Mouse (Mus musculus): ENCODE results near the gene Plin5. TPM values are rescaled to one million over a fixed set of nuclear protein-coding genes. Genes with fewer than 3 reads are reported as not detected.

The Plin5 gene
- polyA plus RNA-seq, 1 experiment from 2014 or later, result 1.6 TPM

DNA sequence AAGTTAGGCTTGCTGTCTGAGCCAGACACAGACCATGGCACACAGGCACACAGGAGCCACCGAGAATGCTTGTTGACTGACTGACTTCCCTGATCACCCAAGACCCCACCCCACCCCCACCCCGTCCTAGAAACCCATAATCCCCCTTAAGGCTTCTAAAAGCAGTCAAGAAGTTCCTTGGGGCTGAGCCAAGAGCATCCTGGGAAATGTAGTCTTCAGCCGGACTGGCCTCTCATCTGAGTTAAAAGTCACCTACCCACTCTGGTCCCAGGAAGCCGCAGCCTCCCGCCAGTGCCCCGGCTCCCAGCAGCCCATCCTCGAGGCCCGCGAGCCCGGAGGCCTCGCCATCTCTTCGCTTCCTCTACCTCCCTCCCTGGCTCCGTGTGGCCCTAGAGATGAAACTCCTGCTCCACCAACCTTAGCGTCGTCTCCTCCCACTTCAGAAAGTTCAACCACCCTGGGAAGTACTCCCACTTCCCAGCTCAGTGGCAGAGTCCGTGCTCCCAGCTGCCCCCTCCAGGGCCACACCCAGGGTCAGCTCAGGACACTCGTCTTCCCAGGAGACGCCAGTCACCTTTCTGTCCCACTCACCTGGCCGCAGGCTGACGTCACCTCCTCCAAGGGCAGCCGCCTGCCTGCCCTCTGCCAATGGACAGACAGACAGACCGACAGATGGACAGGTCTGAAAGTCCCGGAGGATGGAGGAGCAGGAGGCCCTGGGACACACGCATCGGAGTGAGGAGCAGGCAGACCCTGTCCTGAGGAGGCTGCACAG is 20.6 kb upstream of the Plin5 start:
- H3K9ac ChIP-seq (ENCODE audit: low read length), result no peak overlapping the region
- no peak overlapping the region for H3K27ac ChIP-seq (ENCODE audit: low read length)
- no peaks in the 10 kb centered on the region for H3K9me3 ChIP-seq (replicated peaks; ENCODE audit: control insufficient read depth, low read length)
- H3K27me3 ChIP-seq (ENCODE audit: control insufficient read depth, insufficient read depth, low read length), result peaks cover 50% of the 10 kb centered on the region
- no peak overlapping the region for H3K4me3 ChIP-seq (ENCODE audit: low read length)
- no peak overlapping the region for H3K4me2 ChIP-seq (ENCODE audit: low read depth, low read length)
- H3K4me1 ChIP-seq (ENCODE audit: control insufficient read depth, insufficient read depth, low read length), result peaks cover 14% of the 10 kb centered on the region
- no peak for ATAC-seq (replicated peaks; ENCODE audit: extremely low read depth, insufficient read depth, low FRiP score)
- 21% methylated on average over 25 of the region's 25 CpGs for WGBS
- H3K36me3 ChIP-seq (ENCODE audit: control insufficient read depth, insufficient read depth), result no peaks in the 10 kb centered on the region

GRCm38 (mm10) chr17:56136558-56136957 is 19.2 kb upstream of the Plin5 start:
- H3K9ac ChIP-seq (ENCODE audit: low read length), result no peak overlapping the region
- H3K36me3 ChIP-seq (ENCODE audit: control insufficient read depth, insufficient read depth), result no peaks in the 10 kb centered on the region
- H3K4me1 ChIP-seq (ENCODE audit: control insufficient read depth, insufficient read depth, low read length), result peaks cover 14% of the 10 kb centered on the region
- no peak overlapping the region for H3K4me2 ChIP-seq (ENCODE audit: low read depth, low read length)
- H3K4me3 ChIP-seq (ENCODE audit: low read length), result no peak overlapping the region
- no peaks in the 10 kb centered on the region for H3K9me3 ChIP-seq (replicated peaks; ENCODE audit: control insufficient read depth, low read length)
- no peak overlapping the region for H3K27ac ChIP-seq (ENCODE audit: low read length)
- ATAC-seq (replicated peaks; ENCODE audit: extremely low read depth, insufficient read depth, low FRiP score), result no peak
- peaks cover 37% of the 10 kb centered on the region for H3K27me3 ChIP-seq (ENCODE audit: control insufficient read depth, insufficient read depth, low read length)
- 70% methylated on average over 7 of the region's 7 CpGs for WGBS

DNA sequence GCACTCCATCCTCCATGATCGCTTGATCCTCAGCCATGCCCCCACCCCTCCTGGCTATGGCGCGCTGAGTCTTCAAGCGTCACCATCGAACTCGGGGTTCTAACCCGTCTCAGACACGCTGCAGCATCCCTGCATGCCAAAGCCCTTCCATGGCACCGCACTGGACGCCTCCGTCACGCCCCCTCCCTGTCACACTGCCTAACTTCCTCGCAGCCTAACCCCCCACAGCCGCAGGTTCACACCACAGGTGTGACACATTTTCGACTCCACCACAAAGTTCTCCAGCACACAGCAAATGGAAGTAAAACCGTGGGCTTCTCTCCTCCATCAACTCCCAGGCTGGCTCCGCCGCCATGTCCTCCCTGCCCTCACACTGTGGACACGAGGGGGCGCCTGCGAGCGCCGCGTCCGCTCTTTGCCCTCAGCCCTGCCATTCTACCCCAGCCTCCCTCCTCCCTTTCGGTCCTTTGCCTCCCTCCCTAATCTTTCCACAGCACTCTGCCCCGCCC is 17.1 kb upstream of the Plin5 start:
- Histone ChIP-seq H3K27me3 (ENCODE audit: control insufficient read depth, insufficient read depth, low read length) (peaks cover 18% of the 10 kb centered on the region), H3K4me1 (ENCODE audit: control insufficient read depth, insufficient read depth, low read length) (peaks cover 13% of the 10 kb centered on the region), H3K4me3 (ENCODE audit: low read length) (peak overlapping the region; percentile 46), H3K4me2 (ENCODE audit: low read depth, low read length) (peak overlapping the region; percentile 70), H3K36me3 (ENCODE audit: control insufficient read depth, insufficient read depth) (peaks cover 2% of the 10 kb centered on the region; the same call in 1 of the 2 replicates), H3K9ac (ENCODE audit: low read length) (peak overlapping the region; percentile 54; the same call in 1 of the 2 replicates), H3K9me3 (replicated peaks; ENCODE audit: control insufficient read depth, low read length) (peaks cover 7% of the 10 kb centered on the region; the same call in 1 of the 2 replicates), H3K27ac (ENCODE audit: low read length) (peak overlapping the region; percentile 71)
- ATAC-seq (replicated peaks; ENCODE audit: extremely low read depth, insufficient read depth, low FRiP score), result peak; percentile 26; the same call in 1 of the 2 replicates
- WGBS, result 3% methylated on average over 27 of the region's 27 CpGs

GRCm38 (mm10) chr17:56133457-56134363 is 16.3 kb upstream of the Plin5 start:
- peak overlapping the region; percentile 86 for H3K27ac ChIP-seq (ENCODE audit: low read length)
- peaks cover 10% of the 10 kb centered on the region for H3K27me3 ChIP-seq (ENCODE audit: control insufficient read depth, insufficient read depth, low read length)
- peak; percentile 74 for ATAC-seq (replicated peaks; ENCODE audit: extremely low read depth, insufficient read depth, low FRiP score)
- peaks cover 11% of the 10 kb centered on the region for H3K4me1 ChIP-seq (ENCODE audit: control insufficient read depth, insufficient read depth, low read length)
- H3K9me3 ChIP-seq (replicated peaks; ENCODE audit: control insufficient read depth, low read length), result peaks cover 7% of the 10 kb centered on the region; the same call in 1 of the 2 replicates
- H3K4me3 ChIP-seq (ENCODE audit: low read length), result peak overlapping the region; percentile 46
- 16% methylated on average over 21 of the region's 21 CpGs for WGBS
- H3K4me2 ChIP-seq (ENCODE audit: low read depth, low read length), result peak overlapping the region; percentile 70
- H3K36me3 ChIP-seq (ENCODE audit: control insufficient read depth, insufficient read depth), result peaks cover 2% of the 10 kb centered on the region; the same call in 1 of the 2 replicates
- peak overlapping the region; percentile 54 for H3K9ac ChIP-seq (ENCODE audit: low read length)

- Histone ChIP-seq H3K9me3 (replicated peaks; ENCODE audit: control insufficient read depth, low read length) (peaks cover 7% of the 10 kb centered on the region; the same call in 1 of the 2 replicates), H3K36me3 (ENCODE audit: control insufficient read depth, insufficient read depth) (peaks cover 2% of the 10 kb centered on the region; the same call in 1 of the 2 replicates), H3K4me1 (ENCODE audit: control insufficient read depth, insufficient read depth, low read length) (peaks cover 11% of the 10 kb centered on the region), H3K9ac (ENCODE audit: low read length) (peak overlapping the region; percentile 35; the same call in 1 of the 2 replicates), H3K27ac (ENCODE audit: low read length) (no peak overlapping the region), H3K4me2 (ENCODE audit: low read depth, low read length) (peak overlapping the region; percentile 36), H3K4me3 (ENCODE audit: low read length) (peak overlapping the region; percentile 22; the same call in 1 of the 2 replicates), H3K27me3 (ENCODE audit: control insufficient read depth, insufficient read depth, low read length) (0 out of 2 replicates have a peak, but pooled peaks cover 4% of the 10 kb centered on the region)
- 4% methylated on average over 14 of the region's 14 CpGs for WGBS
- ATAC-seq (replicated peaks; ENCODE audit: extremely low read depth, insufficient read depth, low FRiP score), result no peak
Observed at GRCm38 (mm10) chr17:56132661-56133060, 15.3 kb upstream of the Plin5 start.

GRCm38 (mm10) chr17:56131814-56132213 is 14.4 kb upstream of the Plin5 start:
- Histone ChIP-seq H3K27ac (ENCODE audit: low read length) (no peak overlapping the region), H3K4me3 (ENCODE audit: low read length) (no peak overlapping the region), H3K9me3 (replicated peaks; ENCODE audit: control insufficient read depth, low read length) (peaks cover 7% of the 10 kb centered on the region; the same call in 1 of the 2 replicates), H3K4me1 (ENCODE audit: control insufficient read depth, insufficient read depth, low read length) (peaks cover 11% of the 10 kb centered on the region), H3K27me3 (ENCODE audit: control insufficient read depth, insufficient read depth, low read length) (0 out of 2 replicates have a peak, but pooled peaks cover 4% of the 10 kb centered on the region), H3K36me3 (ENCODE audit: control insufficient read depth, insufficient read depth) (peaks cover 2% of the 10 kb centered on the region; the same call in 1 of the 2 replicates), H3K4me2 (ENCODE audit: low read depth, low read length) (no peak overlapping the region), H3K9ac (ENCODE audit: low read length) (no peak overlapping the region)
- ATAC-seq (replicated peaks; ENCODE audit: extremely low read depth, insufficient read depth, low FRiP score), result no peak
- 50% methylated on average over 7 of the region's 7 CpGs for WGBS

GRCm38 (mm10) chr17:56131136-56131535 is 13.7 kb upstream of the Plin5 start:
- no peak overlapping the region for H3K4me2 ChIP-seq (ENCODE audit: low read depth, low read length)
- peaks cover 7% of the 10 kb centered on the region; the same call in 1 of the 2 replicates for H3K9me3 ChIP-seq (replicated peaks; ENCODE audit: control insufficient read depth, low read length)
- no peak for ATAC-seq (replicated peaks; ENCODE audit: extremely low read depth, insufficient read depth, low FRiP score)
- 91% methylated on average over 10 of the region's 10 CpGs for WGBS
- no peak overlapping the region for H3K27ac ChIP-seq (ENCODE audit: low read length)
- no peak overlapping the region for H3K9ac ChIP-seq (ENCODE audit: low read length)
- H3K27me3 ChIP-seq (ENCODE audit: control insufficient read depth, insufficient read depth, low read length), result 0 out of 2 replicates have a peak, but pooled peaks cover 4% of the 10 kb centered on the region
- H3K4me1 ChIP-seq (ENCODE audit: control insufficient read depth, insufficient read depth, low read length), result peaks cover 11% of the 10 kb centered on the region
- H3K36me3 ChIP-seq (ENCODE audit: control insufficient read depth, insufficient read depth), result peaks cover 2% of the 10 kb centered on the region; the same call in 1 of the 2 replicates
- no peak overlapping the region for H3K4me3 ChIP-seq (ENCODE audit: low read length)

DNA sequence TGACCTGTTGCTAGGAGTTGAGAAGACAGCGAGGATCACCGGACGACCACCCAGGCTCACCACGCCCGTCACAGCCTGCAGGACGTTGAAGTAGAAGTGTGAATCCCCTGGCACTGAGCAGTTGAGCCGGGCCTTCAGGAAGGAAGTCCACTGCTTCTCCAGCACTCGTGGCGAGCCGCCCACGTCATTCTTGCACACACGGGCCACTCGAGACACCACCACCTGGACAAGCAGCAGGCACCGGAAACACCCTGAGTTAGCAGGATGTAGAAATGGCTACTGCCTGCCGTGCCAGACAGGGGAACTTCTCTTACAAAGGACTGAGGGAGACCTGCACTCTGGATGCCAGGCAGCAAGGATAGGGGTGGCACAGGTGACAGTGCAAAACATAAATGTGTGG is 10.8 kb upstream of the Plin5 start:
- no peak for ATAC-seq (replicated peaks; ENCODE audit: extremely low read depth, insufficient read depth, low FRiP score)
- Histone ChIP-seq H3K36me3 (ENCODE audit: control insufficient read depth, insufficient read depth) (peaks cover 2% of the 10 kb centered on the region; the same call in 1 of the 2 replicates), H3K27ac (ENCODE audit: low read length) (no peak overlapping the region), H3K4me1 (ENCODE audit: control insufficient read depth, insufficient read depth, low read length) (peaks cover 2% of the 10 kb centered on the region; the same call in 1 of the 2 replicates), H3K9ac (ENCODE audit: low read length) (no peak overlapping the region), H3K9me3 (replicated peaks; ENCODE audit: control insufficient read depth, low read length) (peaks cover 7% of the 10 kb centered on the region; the same call in 1 of the 2 replicates), H3K27me3 (ENCODE audit: control insufficient read depth, insufficient read depth, low read length) (peaks cover 9% of the 10 kb centered on the region), H3K4me2 (ENCODE audit: low read depth, low read length) (no peak overlapping the region), H3K4me3 (ENCODE audit: low read length) (no peak overlapping the region)
- WGBS, result 63% methylated on average over 15 of the region's 15 CpGs

Data from heart, embryonic 16.5 days (tissue).